In genomic region chr19:32522753-32523307, GRCm38 (mm10) we compare ENCODE assay signal across 24 mouse cellular contexts. TPM values are rescaled to one million over a fixed set of nuclear protein-coding genes. Genes with fewer than 3 reads are reported as not detected.
A peak's percentile ranks its signal among the peaks of the same experiment; 100 is the strongest.
DNase-seq lines count a peak whose midpoint lies in the region; ATAC-seq and TF ChIP-seq lines count a peak whose summit lies in the region.
"Had no signal": no experiment of that assay in that cellular context is flagged by ENCODE, and none has a peak within 500 bp of the region (broad histone marks: within the 10 kb centered on the region; RNA-seq: fewer than 3 reads in every experiment).

No protein-coding gene starts in this region.

- H3K4me3 ChIP-seq in heart, embryonic 12.5 days = no peak overlapping the region
- no peak overlapping the region for H3K4me3 ChIP-seq in liver, embryonic 11.5 days (ENCODE audit: low read depth, low read length)
- H3K4me3 ChIP-seq in small intestine, adult 2 months (ENCODE audit: low read depth, low read length) = no peak overlapping the region
- H3K4me3 ChIP-seq: embryonic facial prominence, embryonic 15.5 days; hindbrain, embryonic 10.5 days; left cerebral cortex, adult 2 months; midbrain, embryonic 13.5 days had no signal

- peaks cover 3% of the 10 kb centered on the region for H3K36me3 ChIP-seq in heart, embryonic 12.5 days
- H3K36me3 ChIP-seq in liver, embryonic 11.5 days (ENCODE audit: control insufficient read depth, insufficient read depth, low read length) = no peaks in the 10 kb centered on the region
- H3K36me3 ChIP-seq in small intestine, adult 2 months (ENCODE audit: control insufficient read depth, insufficient read depth, low read length) = no peaks in the 10 kb centered on the region
- H3K36me3 ChIP-seq: embryonic facial prominence, embryonic 15.5 days; midbrain, embryonic 13.5 days had no signal

- WGBS in heart, embryonic 12.5 days = 51% methylated on average over 8 of the region's 8 CpGs
- WGBS in liver, embryonic 11.5 days = 56% methylated on average over 8 of the region's 8 CpGs
- 42% methylated on average over 8 of the region's 8 CpGs for WGBS in small intestine, adult 2 months

- H3K9me3 ChIP-seq in heart, embryonic 12.5 days (replicated peaks) = peaks cover 6% of the 10 kb centered on the region
- 0 out of 2 replicates have a peak, but pooled peaks cover 2% of the 10 kb centered on the region for H3K9me3 ChIP-seq in liver, embryonic 11.5 days (ENCODE audit: control insufficient read depth, low read length)
- H3K9me3 ChIP-seq: embryonic facial prominence, embryonic 15.5 days; midbrain, embryonic 13.5 days had no signal

- TF ChIP-seq POLR2A in small intestine, adult 2 months (IDR thresholded peaks at IDR 0.05; ENCODE audit: low read depth, low read length) = no peak

- H3K27me3 ChIP-seq in heart, embryonic 12.5 days (replicated peaks) = no peaks in the 10 kb centered on the region
- H3K27me3 ChIP-seq in liver, embryonic 11.5 days (replicated peaks; ENCODE audit: control insufficient read depth, insufficient read depth, low read length) = no peaks in the 10 kb centered on the region
- H3K27me3 ChIP-seq in small intestine, adult 2 months (ENCODE audit: control insufficient read depth, insufficient read depth, low read length) = no peaks in the 10 kb centered on the region
- H3K27me3 ChIP-seq: embryonic facial prominence, embryonic 15.5 days; midbrain, embryonic 13.5 days; Patski had no signal

- H3K9ac ChIP-seq in heart, embryonic 12.5 days = no peak overlapping the region
- H3K9ac ChIP-seq in liver, embryonic 11.5 days (ENCODE audit: low read depth, low read length) = no peak overlapping the region
- H3K9ac ChIP-seq: embryonic facial prominence, embryonic 15.5 days; midbrain, embryonic 13.5 days had no signal

- peak overlapping the region; percentile 19; the same call in 1 of the 2 replicates for H3K27ac ChIP-seq in heart, embryonic 12.5 days (ENCODE audit: poor library complexity, severe bottlenecking)
- no peak overlapping the region for H3K27ac ChIP-seq in liver, embryonic 11.5 days (ENCODE audit: low read depth, low read length)
- peak overlapping the region; percentile 84 for H3K27ac ChIP-seq in small intestine, adult 2 months (ENCODE audit: insufficient read depth, low read depth, low read length)
- H3K27ac ChIP-seq: embryonic facial prominence, embryonic 15.5 days; hindbrain, embryonic 10.5 days; kidney, postnatal 0 days; left cerebral cortex, adult 2 months; midbrain, embryonic 13.5 days; stomach, postnatal 0 days had no signal

- peaks cover 12% of the 10 kb centered on the region for H3K4me1 ChIP-seq in heart, embryonic 12.5 days (replicated peaks)
- peaks cover 18% of the 10 kb centered on the region for H3K4me1 ChIP-seq in liver, embryonic 11.5 days (replicated peaks; ENCODE audit: control insufficient read depth, insufficient read depth, low read length)
- peaks cover 22% of the 10 kb centered on the region; the same call in 1 of the 2 replicates for H3K4me1 ChIP-seq in small intestine, adult 2 months (ENCODE audit: control insufficient read depth, insufficient read depth, insufficient read length, low read length)
- H3K4me1 ChIP-seq: midbrain, embryonic 13.5 days had no signal

- no peak for TF ChIP-seq CTCF in small intestine, adult 2 months (IDR thresholded peaks at IDR 0.05; ENCODE audit: extremely low read depth, insufficient read length, insufficient replicate concordance, low read depth, low read length)

- no peak for DNase-seq in heart, postnatal 36 days
- DNase-seq in liver, embryonic 11.5 days (ENCODE audit: low spot score) = peak; percentile 29
- no peak for DNase-seq in embryo, embryonic 10.5 days (ENCODE audit: low spot score)
- no peak for DNase-seq in cerebellum, postnatal 25 days
- DNase-seq: cerebellum, adult 18-20 months; cerebellum, postnatal 14 days; gastrocnemius, postnatal 36 days; kidney, adult 18-20 months; left cerebral cortex, postnatal 4 days; lung, adult 18-20 months; lung, postnatal 14 days; thymus, postnatal 14 days had no signal

- intact Hi-C loops in heart, postnatal 36 days (cut with DNase I) = no loop called here

- no peak overlapping the region for H3K4me2 ChIP-seq in heart, embryonic 12.5 days
- H3K4me2 ChIP-seq in liver, embryonic 11.5 days = no peak overlapping the region
- H3K4me2 ChIP-seq: embryonic facial prominence, embryonic 15.5 days; midbrain, embryonic 13.5 days had no signal

- no peak for ATAC-seq in heart, embryonic 12.5 days (ENCODE audit: insufficient number of reproducible peaks, low FRiP score)
- ATAC-seq in common myeloid progenitor, adult 5-6 weeks (replicated peaks; ENCODE audit: low read depth, poor library complexity, severe bottlenecking) = 0 out of 2 replicates have a peak, but pooled peaks have one; percentile 8
- no peak for ATAC-seq in liver, embryonic 11.5 days (replicated peaks; ENCODE audit: low FRiP score)
- ATAC-seq: forebrain, embryonic 14.5 days; hindbrain, embryonic 16.5 days; midbrain, embryonic 13.5 days; Patski had no signal

RNA-seq across cellular contexts. Expression of gene Minpp1, which starts 37.3 kb away (rescaled TPM):
- polyA plus RNA-seq in heart, embryonic 12.5 days (2016; fragmentation: Nextera tagmentation; extraction: Ambion mirVana) = 79.3 and 81.1 TPM in 2 replicates
- total RNA-seq in heart, postnatal 36 days (2021) = 10 to 100 TPM; 14.1 to 15.3 TPM
- total RNA-seq in common myeloid progenitor, adult 5-6 weeks (2017) = 98.8 and 100 TPM in 2 replicates
- 137 and 153 TPM in 2 replicates for polyA plus RNA-seq in liver, embryonic 11.5 days (2014; fragmentation: Nextera tagmentation; extraction: Ambion mirVana)
- polyA plus RNA-seq in small intestine, adult 2 months (2012; rRNA removed) = 86.5 and 112 TPM in 2 replicates

RNA-seq across cellular contexts. Expression of gene Rpl9-ps6, which starts 56.5 kb away (rescaled TPM):
- polyA plus RNA-seq in heart, embryonic 12.5 days (2016; fragmentation: Nextera tagmentation; extraction: Ambion mirVana) = 57.6 and 60.3 TPM in 2 replicates
- total RNA-seq in heart, postnatal 36 days (2021) = 10 to 100 TPM; 27.7 to 36.1 TPM
- total RNA-seq in common myeloid progenitor, adult 5-6 weeks (2017) = 221 and 259 TPM in 2 replicates
- 144 and 148 TPM in 2 replicates for polyA plus RNA-seq in liver, embryonic 11.5 days (2014; fragmentation: Nextera tagmentation; extraction: Ambion mirVana)
- 0.65 and 0.83 TPM in 2 replicates for polyA plus RNA-seq in small intestine, adult 2 months (2012; rRNA removed)

Comparison
In these comparisons a context has a peak if more than half of its experiments do, and no peak if none do; other contexts are left out.
1. RNA of gene Rpl9-ps6, which starts 56.5 kb away (polyA plus RNA-seq): 144 to 148 TPM in liver, embryonic 11.5 days and 57.6 to 60.3 TPM in heart, embryonic 12.5 days; 0.65 to 0.83 TPM in small intestine, adult 2 months; every median in the first group is over 10 times any median in the second.